Mouse (Mus musculus) liver (tissue): ENCODE measurements around the gene Bpifb9a.
"Not testable (repeated sequence)": the region's sequence is repeated elsewhere in the genome, so short reads cannot be mapped to it uniquely, and the experiment has no call there.

ENCODE experiments used
- DNase-seq: peaks from one replicate; pipeline ENCODE4 v3.0.0-alpha.2; 2020; ENCODE audit warnings: mixed read lengths

The Bpifb9a gene

DNA sequence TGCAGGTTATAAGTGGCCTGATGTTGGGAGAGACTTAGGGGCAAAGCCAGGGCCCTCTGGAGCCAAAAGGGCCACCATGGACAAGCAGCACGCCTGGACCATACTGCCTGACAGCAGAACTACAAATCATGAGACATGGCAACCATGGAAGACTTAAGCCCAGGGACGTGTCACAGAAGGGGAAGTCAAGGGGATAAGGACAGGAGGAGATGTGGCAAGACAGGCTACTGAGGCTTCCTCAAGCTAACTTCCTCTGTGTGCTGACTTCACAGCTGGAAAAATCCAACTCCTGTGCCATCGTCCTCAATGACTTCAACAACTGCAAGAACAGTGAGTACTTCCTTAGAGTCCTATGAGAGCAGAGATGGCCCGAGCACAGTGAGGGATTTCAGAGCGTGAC is 56.1 kb downstream of the Bpifb9a start:
- not testable (repeated sequence) for DNase-seq
